Mouse (Mus musculus) c-Kit-positive CD71-positive TER-119-positive erythroid progenitor cells, embryonic 14.5 days (primary cell): ENCODE measurements around the gene Bpifa5.
A peak's percentile ranks its signal among the peaks of the same experiment; 100 is the strongest.
"Not testable (repeated sequence)": the region's sequence is repeated elsewhere in the genome, so short reads cannot be mapped to it uniquely, and the experiment has no call there.

ENCODE experiments used
- DNase-seq: peaks from one replicate; pipeline ENCODE4 v3.0.0-alpha.2; 2013; ENCODE audit warnings: low spot score

The Bpifa5 gene

GRCm38 (mm10) chr2:154162307-154162706 lies at the start of gene Bpifa5:
Bpifa5 (plus strand) TSS chr2:154162607.
- no peak for DNase-seq

GRCm38 (mm10) chr2:154117381-154117780 lies 45.0 kb upstream of the Bpifa5 start:
- DNase-seq = no peak

GRCm38 (mm10) chr2:154130120-154130519 lies 32.3 kb upstream of the Bpifa5 start, which contains the start of gene Bpifa3:
Bpifa3 (plus strand) TSS chr2:154130336.
- DNase-seq = no peak

GRCm38 (mm10) chr2:154142580-154142979 lies 19.8 kb upstream of the Bpifa5 start, which contains the start of gene Bpifa1:
Bpifa1 (plus strand) TSS chr2:154142880.
- no peak for DNase-seq

GRCm38 (mm10) chr2:154143735-154144134 lies 18.7 kb upstream of the Bpifa5 start:
- DNase-seq = no peak

- no peak for DNase-seq
Measured at GRCm38 (mm10) chr2:154147496-154147895, 14.9 kb upstream of the Bpifa5 start.

- peak; percentile 15 for DNase-seq
Measured at GRCm38 (mm10) chr2:154158433-154158832, 4.0 kb upstream of the Bpifa5 start.

GRCm38 (mm10) chr2:154163306-154163705 lies 899 bp downstream of the Bpifa5 start:
- DNase-seq = no peak

GRCm38 (mm10) chr2:154169172-154169571 lies 6.8 kb downstream of the Bpifa5 start:
- DNase-seq = no peak

GRCm38 (mm10) chr2:154171621-154172020 lies 9.2 kb downstream of the Bpifa5 start:
- no peak for DNase-seq

- DNase-seq = peak; percentile 9
Measured at GRCm38 (mm10) chr2:154173313-154173712, 10.9 kb downstream of the Bpifa5 start.

- DNase-seq = not testable (repeated sequence)
Measured at GRCm38 (mm10) chr2:154181900-154182299, 19.5 kb downstream of the Bpifa5 start.

- not testable (repeated sequence) for DNase-seq
Measured at GRCm38 (mm10) chr2:154183061-154183460, 20.7 kb downstream of the Bpifa5 start.

GRCm38 (mm10) chr2:154185319-154185718 lies 22.9 kb downstream of the Bpifa5 start:
- DNase-seq = no peak

GRCm38 (mm10) chr2:154185748-154186147 lies 23.3 kb downstream of the Bpifa5 start:
- no peak for DNase-seq

- DNase-seq = no peak
Measured at GRCm38 (mm10) chr2:154187468-154187867, 25.1 kb downstream of the Bpifa5 start.

GRCm38 (mm10) chr2:154189877-154190434 lies 27.5 kb downstream of the Bpifa5 start:
- DNase-seq = no peak

- DNase-seq = no peak
Measured at GRCm38 (mm10) chr2:154190546-154191258, 28.3 kb downstream of the Bpifa5 start, which contains the start of gene Bpifb1. Bpifb1 (plus strand) TSS chr2:154190818.

GRCm38 (mm10) chr2:154192141-154192540 lies 29.7 kb downstream of the Bpifa5 start:
- DNase-seq = no peak

- no peak for DNase-seq
Measured at GRCm38 (mm10) chr2:154193071-154193470, 30.7 kb downstream of the Bpifa5 start.

GRCm38 (mm10) chr2:154193994-154194504 lies 31.6 kb downstream of the Bpifa5 start:
- no peak for DNase-seq

- DNase-seq = no peak
Measured at GRCm38 (mm10) chr2:154197036-154197435, 34.6 kb downstream of the Bpifa5 start.

GRCm38 (mm10) chr2:154204630-154205029 lies 42.2 kb downstream of the Bpifa5 start:
- no peak for DNase-seq
